In the genomic region with DNA sequence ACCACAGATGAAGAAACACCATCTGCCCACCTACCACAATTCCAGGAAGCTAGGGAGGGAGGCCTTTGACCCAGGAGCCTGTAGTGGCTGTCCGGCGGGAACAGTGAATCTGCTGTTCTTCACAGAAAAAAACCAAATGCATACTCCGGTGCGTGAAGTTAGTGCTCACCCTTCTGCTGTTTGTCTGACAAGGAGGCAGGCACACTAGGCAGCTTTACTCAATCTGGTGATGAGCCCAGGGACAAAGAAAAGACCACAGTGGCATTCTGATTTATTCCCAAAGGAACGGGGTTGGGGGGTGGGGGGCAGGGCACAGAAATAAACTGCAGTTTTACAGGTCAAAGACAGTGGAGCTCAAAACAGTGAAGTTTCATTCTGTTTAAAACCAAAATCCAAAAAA, we compare ENCODE assay signal across 8 mouse cellular contexts.
DNase-seq lines count a peak whose midpoint lies in the region; ATAC-seq lines count a peak whose summit lies in the region.

No protein-coding gene starts in this region.

- no peaks in the 10 kb centered on the region for H3K36me3 ChIP-seq in liver, embryonic 12.5 days

- WGBS in liver, embryonic 12.5 days (ENCODE audit: insufficient replicate concordance) = 36% methylated on average over 5 of the region's 5 CpGs

- ATAC-seq in liver, embryonic 12.5 days = no peak

- no peak overlapping the region for H3K9ac ChIP-seq in liver, embryonic 12.5 days

- peaks cover 37% of the 10 kb centered on the region for H3K27me3 ChIP-seq in liver, embryonic 12.5 days (replicated peaks)

- H3K4me1 ChIP-seq in liver, embryonic 12.5 days = peaks cover 7% of the 10 kb centered on the region

- H3K27ac ChIP-seq in liver, embryonic 12.5 days = peak overlapping the region; percentile 56; the same call in 1 of the 2 replicates

- DNase-seq in cerebellum, postnatal 14 days = peak; percentile 7 to 25
- no peak for DNase-seq in cerebellum, adult 9-10 months
- peak; percentile 16 for DNase-seq in thymus, postnatal 4 days
- DNase-seq in thymus, postnatal 14 days = no peak
- no peak for DNase-seq in ovary, postnatal 10 days (ENCODE audit: low spot score)
- no peak for DNase-seq in spleen, postnatal 14 days (ENCODE audit: low spot score in 2 of 2)
- DNase-seq in layer of hippocampus, adult 11-12 months (ENCODE audit: low spot score) = no peak

- H3K4me3 ChIP-seq in liver, embryonic 12.5 days = no peak overlapping the region

- no peak overlapping the region for H3K4me2 ChIP-seq in liver, embryonic 12.5 days

- no peaks in the 10 kb centered on the region for H3K9me3 ChIP-seq in liver, embryonic 12.5 days (replicated peaks)

Comparison
In these comparisons a context has a peak if more than half of its experiments do, and no peak if none do; other contexts are left out.
1. DNase-seq: peak in cerebellum, postnatal 14 days (2 of 2) and thymus, postnatal 4 days (single experiment); none in cerebellum, adult 9-10 months (single experiment), thymus, postnatal 14 days (single experiment), ovary, postnatal 10 days (single experiment), spleen, postnatal 14 days (0 of 2) and layer of hippocampus, adult 11-12 months (single experiment).